Mouse (Mus musculus): Measurements from ENCODE around the gene Vps8. TPM values are rescaled to one million over a fixed set of nuclear protein-coding genes. Genes with fewer than 3 reads are reported as not detected.

Gene Vps8
- total RNA-seq, 2 experiments from 2014 or later: 24.6 to 30.6 TPM

DNA sequence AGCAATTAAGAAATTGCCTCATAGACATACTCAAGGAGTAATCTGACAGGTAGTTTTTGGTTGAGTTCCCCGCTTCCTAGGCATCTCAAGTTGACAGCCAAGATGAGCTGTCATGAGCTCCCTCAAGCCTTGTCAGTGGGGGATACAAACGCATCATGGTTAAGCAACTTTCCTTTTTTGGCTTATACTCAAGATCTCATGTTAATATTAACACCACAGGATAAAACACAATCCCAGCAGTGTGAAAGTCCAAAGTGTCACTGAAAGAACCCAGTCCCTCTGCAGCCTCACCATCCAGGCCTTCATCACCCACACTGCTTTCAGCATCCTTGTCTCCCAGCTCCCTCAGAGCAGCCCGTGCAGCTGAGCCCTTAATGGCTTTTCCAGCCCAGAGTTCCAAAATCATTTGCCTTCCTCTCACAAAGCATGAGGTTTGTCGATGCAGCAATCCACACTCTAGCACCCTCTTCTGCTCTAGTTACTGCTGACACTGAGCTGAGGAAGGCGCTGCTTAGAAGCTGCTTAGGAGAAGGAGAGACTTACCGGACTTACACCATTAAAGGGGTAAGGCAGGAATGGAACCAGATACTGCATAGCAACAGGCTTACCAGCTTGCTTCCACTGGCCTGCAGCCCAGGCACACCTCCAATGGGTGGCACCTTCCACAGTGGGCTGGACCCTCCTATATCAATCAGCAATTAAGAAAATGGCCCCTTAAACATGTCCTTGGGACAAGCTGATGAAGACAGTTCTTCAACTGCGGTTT lies 113.5 kb downstream of the Vps8 start:
- ATAC-seq (replicated peaks; ENCODE audit: poor library complexity, severe bottlenecking): no peak

DNA sequence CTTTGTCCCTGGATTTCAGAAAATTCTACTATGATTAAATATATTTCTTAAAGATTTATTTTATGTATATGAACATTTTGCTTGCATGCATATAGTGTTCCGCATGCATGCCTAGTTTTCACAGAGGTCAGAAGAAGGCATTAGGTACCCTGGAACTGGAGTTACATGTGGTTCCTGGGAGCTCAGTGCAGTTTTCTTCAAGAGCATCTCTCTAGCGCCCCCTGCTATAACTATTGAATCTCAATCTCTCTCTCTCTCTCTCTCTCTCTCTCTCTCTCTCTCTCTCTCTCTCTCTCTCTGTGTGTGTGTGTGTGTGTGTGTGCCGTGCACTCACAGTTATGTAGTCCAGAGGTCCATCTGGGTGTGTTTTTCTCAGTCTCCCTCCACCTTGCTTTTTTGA lies 114.4 kb downstream of the Vps8 start:
- no peak for ATAC-seq (replicated peaks; ENCODE audit: poor library complexity, severe bottlenecking)

DNA sequence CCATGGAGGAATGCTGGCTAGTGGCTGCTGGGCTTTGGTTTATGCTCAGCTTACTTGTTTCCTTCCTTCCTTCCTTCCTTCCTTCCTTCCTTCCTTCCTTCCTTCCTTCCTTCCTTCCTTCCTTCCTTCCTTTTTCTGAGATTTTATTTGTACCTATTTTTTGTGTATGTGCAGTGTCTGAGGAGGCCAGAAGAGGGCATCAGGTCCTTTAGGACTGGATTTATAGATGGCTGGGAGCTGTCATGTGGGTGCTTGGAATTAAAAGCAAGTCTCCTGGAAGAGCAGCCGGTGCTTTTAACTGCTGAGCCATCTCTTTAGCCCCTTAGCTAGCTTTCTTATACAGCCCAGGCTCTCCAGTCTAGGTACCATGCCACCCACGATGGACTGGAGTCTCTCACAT lies 116.0 kb downstream of the Vps8 start:
- ATAC-seq (replicated peaks; ENCODE audit: poor library complexity, severe bottlenecking): no peak

DNA sequence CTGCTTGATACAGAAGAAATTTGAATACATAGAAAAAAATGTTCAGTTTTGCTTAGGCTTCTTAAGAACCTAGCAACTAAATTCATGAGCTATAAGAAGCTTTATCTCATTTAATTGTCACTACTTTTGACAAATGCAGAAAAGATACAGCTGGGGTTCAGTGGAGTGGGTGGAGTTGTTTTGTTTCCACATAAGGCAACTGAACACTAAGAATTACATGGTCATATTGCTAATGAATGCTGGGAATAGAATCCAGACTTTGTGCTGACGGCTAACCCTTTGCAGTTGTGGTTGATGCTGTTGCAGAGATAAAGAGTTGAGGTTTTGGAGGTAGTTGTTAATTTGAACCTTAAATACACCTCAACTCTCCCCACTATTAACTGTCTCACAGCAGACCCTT lies 119.6 kb downstream of the Vps8 start:
- ATAC-seq (replicated peaks; ENCODE audit: poor library complexity, severe bottlenecking): no peak

DNA sequence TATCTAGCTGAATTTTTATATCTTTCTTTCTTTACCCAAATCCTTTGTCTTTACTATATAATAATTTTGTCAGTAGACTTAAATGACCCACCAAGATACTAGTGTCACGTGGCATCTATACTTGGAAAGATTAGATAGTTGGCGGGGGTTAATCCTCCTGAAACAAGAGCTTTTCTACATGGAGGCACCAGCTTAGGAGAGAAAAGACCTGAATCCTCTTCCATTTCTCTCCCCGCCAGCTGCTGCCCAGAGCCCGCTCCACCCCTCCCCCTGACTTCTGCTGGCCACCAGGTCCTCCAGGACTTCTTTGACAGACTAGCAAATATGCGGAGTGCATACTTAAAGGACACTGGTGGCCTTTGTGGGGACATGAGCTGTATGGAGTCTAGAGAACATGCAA lies 124.5 kb downstream of the Vps8 start:
- ATAC-seq (replicated peaks; ENCODE audit: poor library complexity, severe bottlenecking): no peak

DNA sequence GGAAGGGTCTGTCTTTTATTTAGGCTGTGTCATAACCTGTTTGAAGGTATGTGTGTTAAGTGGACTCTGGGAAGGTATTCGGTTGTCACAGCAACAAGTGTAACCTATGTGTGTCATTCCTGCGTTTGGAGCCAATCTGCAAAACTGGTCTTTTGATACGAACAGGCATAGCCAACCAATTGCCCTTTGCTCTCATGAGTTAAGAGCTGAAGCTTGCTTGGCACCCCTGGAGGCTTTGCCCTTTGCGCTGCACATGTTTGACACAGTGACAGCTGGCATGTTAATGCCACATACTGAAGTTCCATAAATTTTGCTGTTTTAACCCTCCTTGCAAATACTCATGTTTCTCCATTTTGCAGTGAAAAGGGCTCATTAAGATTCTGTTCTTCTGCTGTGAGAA lies 126.8 kb downstream of the Vps8 start:
- ATAC-seq (replicated peaks; ENCODE audit: poor library complexity, severe bottlenecking): no peak

DNA sequence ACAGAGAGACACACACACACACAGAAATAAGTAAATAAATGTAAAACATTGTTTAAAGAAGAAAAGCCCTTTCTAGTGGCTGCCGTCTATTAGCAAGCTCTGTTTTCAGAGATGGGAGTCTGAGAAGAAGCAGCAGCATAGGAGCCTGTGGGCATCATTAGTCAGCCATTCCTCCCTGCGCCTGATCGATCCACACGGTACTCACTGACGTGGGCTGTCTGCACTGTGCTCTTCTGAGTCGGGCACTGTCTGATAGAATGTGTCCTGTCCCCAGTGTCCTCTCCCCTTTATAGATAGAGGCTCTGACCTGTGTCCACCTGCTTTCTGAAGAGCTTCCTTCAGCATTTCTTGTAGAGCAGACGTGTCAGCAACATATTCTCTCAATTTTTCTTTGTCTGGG lies 127.5 kb downstream of the Vps8 start:
- ATAC-seq (replicated peaks; ENCODE audit: poor library complexity, severe bottlenecking): no peak

DNA sequence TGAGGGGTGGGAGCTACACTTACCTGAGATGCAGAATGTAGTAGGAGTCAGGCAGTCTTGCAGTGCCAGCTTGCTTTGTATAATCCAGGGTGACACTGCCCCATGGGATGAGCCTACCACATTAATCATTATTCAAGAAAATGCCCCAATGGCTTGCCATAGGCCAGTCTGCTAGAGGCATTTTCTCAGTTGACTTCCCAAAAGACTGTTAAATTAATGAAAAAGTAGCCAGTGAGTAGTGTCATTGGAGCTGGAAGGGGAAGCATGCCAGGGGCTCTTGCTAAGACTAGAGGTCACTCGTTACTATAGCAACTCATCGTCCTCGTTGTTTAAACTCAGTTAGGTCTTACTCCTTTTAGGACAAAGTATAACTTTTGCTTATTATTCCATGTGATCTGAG lies 130.6 kb downstream of the Vps8 start:
- ATAC-seq (replicated peaks; ENCODE audit: poor library complexity, severe bottlenecking): no peak

DNA sequence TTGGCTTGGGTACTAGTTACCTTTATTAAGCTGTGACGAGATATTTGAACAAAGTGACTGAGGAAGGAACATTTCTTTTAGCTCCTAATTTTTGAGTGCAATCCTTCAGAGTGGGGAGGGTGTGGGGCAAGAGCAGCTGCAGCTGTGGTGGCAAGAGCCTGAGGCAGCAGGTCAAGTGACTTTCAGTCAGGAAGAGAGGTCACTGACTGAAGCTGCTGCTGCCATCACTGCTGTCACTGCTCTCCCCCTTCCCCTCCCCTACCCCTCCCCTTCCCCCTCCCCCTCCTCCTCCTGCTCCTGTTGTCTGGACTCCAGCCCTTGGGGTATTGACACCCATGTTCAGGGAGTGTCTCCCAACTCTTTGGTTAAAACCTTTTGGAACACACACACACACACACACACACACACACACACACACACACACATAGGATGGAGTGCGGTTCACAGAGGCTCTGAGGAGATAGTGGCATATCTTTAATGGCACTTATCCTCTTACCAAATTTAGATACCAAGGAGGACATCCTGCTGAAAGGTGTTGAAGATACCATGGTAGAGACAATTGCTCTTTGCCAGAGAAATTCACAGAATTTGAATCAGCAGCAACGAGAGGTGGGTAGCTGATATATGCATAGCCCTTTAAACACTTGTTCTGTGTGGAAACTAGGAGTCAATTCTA lies 139.8 kb downstream of the Vps8 start:
- no peak for ATAC-seq (replicated peaks; ENCODE audit: poor library complexity, severe bottlenecking)

DNA sequence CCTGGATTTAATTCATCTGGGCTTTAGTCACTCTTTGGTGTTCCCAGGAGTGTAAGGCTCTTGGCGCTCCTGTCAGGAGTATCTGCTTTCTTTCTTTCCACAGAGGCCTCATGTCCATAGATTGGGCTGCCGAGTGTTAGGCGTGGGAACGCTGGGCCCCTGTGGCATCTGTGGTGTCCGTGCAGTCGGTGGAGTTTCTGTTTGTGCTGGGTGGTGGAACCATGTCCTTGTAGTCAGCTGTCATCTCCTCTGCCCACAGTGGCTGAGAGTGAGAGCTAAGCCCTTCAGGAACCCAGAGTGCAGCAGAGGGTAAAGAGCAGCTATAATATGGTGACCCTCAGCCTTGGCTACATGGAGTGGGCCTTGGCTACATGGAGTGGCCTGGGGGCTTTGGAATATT lies 140.4 kb downstream of the Vps8 start:
- ATAC-seq (replicated peaks; ENCODE audit: poor library complexity, severe bottlenecking): no peak

DNA sequence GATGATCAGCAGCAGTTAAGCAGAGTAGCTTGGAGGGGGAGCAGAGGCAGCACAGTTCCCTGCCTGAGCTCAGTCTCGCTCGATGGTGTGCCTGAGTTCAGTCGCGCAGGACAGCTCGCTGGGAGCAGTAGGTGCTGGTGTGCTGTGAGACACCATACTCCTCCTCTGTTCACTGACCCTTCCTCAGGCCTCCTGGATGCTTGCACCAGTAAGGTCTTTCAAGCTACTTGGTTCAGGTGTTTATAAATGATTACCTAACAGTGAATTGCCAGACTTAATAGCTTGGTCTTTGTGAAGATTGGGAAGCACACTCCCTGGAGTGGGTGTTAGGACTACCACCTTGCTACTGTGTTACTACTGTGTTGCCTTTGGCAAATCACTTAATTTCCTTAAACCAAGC lies 144.2 kb downstream of the Vps8 start:
- no peak for ATAC-seq (replicated peaks; ENCODE audit: poor library complexity, severe bottlenecking)

DNA sequence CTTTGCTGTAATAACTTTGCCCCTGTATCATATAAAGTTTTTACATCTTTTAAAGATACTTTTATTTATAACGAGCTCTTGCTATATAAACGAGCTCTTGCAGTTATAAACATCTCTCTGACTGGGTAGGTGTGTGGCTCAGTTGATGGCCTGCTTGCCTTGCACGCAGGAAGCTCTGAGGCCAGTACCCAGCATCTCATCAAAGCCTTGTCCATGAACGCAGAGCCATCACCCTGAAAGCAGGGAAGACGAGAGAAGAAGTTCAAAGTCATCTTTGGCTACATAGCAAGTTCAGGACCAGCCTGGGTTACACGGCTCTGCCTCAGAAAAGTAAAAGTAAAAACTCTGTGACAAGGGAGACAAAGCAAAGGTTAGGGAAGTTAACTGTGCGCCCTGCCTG lies 147.0 kb downstream of the Vps8 start:
- no peak for ATAC-seq (replicated peaks; ENCODE audit: poor library complexity, severe bottlenecking)

DNA sequence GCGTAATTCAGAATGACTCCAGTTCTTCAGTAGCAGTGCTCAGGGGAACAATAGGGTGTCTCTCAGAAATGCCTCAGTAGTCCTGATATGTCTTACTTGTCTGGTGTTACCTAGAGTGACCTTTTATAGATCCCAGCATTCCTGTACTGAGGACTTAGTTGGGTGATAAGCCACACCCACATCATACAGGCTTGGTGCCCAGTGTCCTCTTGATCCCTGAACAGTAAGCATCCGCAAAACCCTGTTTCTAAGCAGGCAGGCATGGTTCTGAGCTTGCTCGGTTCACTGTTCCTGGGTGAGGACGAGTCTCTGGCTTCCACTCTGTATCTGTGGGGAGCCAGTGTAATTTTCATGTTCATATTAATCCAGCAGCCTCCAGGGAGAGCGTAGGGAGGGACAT lies 147.9 kb downstream of the Vps8 start:
- no peak for ATAC-seq (replicated peaks; ENCODE audit: poor library complexity, severe bottlenecking)

DNA sequence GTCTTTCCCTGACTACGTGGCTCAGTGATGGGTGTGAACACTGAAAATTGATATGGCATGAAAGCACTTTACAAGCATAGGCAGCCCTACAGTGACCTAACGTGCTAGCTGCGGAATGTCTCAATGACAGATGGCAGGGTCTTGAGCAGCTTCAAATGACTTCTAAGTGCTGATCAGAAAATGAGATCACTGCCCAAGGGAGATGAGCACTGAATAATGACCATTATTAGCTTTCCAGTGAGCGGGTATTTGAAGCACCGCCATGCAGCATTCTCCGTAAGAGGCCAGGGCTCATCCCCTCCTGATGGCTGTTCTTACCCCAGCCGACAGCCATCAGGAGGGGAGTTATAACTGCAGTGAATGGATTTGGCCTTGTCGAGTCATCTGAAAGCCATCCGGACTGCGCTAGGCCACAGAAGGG lies 153.1 kb downstream of the Vps8 start:
- ATAC-seq (replicated peaks; ENCODE audit: poor library complexity, severe bottlenecking): no peak

DNA sequence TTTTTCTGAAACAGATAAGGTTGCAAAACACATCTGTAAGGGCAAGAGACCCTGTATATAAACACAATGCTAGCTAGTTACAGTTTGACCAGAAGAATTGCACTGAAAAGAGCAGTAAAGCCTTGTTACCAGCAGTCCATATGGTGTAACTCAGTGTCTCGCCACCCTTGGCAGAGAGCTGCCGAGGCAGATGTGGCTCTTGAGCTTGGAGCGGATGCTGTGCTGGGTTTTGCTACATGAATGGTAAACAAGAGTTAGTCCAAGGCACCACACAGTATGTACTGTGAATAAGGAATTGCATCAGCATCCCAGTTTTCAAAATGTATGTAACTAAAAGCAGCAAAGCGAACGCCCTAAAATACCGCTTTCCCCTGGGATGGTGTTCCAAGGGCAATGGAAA lies 166.2 kb downstream of the Vps8 start:
- ATAC-seq (replicated peaks; ENCODE audit: poor library complexity, severe bottlenecking): no peak

DNA sequence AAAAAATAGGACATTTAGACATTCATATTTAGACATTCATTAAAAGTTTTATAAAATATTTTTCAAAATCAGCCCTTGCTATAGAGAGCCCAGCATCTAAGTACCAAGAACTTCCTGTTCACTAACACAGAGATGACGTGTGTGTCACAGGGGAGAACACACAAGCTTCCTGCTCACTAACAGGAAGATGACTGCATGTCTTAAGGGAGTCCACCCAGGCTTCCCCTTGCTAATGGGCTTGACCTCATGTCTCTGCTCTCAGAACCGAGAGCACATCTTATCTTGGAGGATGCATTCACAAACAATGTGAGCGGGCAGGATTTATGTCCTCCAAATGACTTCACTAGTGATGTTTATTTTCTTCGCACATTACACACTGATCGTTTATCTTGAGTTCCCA lies 167.9 kb downstream of the Vps8 start:
- ATAC-seq (replicated peaks; ENCODE audit: poor library complexity, severe bottlenecking): no peak

DNA sequence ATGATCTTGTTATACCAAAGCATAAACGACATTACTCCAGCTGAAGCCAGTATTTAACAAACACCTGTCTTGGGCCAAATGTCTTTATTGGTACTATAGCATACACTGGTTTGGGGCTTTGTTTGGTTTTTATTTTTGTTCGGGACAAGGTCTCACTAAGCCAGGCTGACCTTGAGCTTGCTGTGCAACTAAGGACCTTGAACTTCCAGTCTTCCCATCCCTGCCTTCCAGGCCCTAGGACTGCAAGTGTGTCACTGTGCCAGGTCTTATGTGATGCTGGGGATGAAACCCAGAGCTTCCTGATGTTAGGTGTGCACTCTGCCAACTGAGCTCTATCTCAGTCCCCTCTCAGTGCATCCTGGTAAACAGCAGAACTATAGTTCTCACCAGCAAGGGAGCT lies 168.6 kb downstream of the Vps8 start:
- ATAC-seq (replicated peaks; ENCODE audit: poor library complexity, severe bottlenecking): no peak

DNA sequence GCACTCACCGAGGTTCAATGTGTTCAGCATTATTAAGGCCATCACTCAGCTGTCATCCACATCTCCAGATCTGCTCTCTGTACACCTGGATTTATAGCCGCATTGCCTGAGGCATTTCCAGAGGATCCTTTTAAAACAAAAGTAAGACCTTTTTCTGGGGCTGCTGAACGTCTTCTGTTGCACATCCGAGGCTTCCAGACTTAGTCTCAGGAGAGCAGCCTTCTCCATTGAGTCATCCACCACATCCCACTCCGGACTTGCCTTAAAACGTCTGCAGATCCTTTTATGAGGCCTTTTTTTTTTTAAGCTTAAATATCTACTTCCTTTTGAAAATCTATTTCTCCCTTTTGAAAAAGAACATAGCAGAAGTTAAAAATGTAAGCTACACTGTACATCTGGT lies 172.6 kb downstream of the Vps8 start:
- ATAC-seq (replicated peaks; ENCODE audit: poor library complexity, severe bottlenecking): no peak

DNA sequence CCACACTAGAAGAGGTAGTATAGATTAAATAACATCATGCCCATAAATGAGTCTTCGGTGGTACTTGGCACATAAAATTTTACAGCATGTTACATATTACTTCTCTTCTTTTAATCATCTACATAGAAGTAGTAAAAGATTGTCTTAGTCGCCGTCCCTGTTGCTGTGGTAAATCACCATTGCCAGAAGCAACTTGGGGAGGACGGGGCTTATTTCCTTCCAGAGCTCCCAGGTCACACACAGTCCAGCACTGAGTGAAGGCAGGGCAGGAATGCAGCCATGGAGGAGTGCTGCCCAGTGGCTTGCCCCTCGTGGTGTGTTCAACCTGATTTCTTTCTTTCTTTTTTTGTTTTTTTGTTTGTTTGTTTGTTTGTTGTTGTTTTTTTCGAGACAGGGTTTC lies 181.4 kb downstream of the Vps8 start:
- ATAC-seq (replicated peaks; ENCODE audit: poor library complexity, severe bottlenecking): no peak

DNA sequence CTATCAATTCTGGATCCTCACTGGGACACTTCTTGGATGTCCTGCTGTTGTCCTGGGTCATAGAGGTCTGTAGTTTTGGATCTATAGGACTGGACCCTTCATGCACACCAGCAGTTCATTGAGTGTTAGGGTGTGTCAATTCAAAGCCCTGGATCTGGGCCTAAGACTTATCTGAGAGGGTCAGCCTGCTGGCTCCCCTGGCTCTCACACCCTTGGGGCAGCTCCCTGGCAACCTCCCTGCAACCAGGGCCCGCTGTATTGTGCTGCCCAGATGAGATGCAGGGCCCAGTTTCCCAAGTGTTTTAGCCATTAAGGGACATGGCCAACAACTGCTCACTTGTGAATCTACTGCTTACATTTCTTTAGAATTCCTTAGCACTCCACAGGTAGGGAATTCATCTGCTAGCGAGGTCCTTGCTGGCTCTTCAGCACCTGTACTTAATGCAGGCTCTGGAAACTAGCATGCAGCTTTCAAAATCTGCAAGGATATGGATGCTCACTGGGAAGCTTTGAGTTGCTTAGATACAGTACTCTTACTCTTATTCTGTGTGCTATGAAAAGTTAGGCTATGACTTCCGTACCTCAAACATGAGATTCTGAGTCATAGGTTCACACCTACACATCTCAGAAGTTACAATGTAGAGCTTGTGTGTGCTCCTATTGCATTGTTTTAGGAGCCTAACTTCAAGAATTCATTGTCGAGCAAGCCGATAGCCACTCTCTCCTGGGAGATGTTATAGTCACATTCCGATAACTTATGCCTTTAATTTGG lies 183.5 kb downstream of the Vps8 start:
- ATAC-seq (replicated peaks; ENCODE audit: poor library complexity, severe bottlenecking): no peak

DNA sequence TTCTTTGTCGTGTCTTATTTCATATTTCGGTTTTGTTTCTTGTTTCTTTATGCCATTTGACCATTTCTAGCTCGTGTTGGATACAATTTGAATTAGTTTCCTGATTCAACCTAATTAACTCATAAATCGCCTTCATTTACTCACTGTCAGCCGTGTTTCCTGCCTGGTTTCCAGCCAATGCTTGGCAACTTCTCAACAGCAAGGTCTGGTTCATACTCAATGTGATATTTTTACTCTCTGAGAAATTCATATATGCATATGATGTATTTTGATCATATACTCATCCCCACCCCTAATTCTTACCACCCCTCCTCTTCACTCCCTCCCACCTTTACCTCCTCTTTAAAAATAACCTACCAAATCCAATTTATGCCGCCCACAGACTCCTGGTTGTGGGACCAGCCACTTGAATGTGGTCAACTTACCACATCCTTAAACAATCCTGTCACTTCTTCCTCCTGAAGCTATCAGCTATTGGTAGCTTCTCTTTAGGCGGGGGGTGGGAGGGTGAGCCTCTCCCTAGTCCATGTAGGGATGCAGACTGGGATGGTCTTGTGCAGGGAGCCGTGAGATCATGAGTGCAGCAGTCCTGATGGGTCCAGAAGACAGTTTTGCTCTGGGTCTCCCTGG lies 184.2 kb downstream of the Vps8 start:
- no peak for ATAC-seq (replicated peaks; ENCODE audit: poor library complexity, severe bottlenecking)
